Comparison of ENCODE assay signal across 10 mouse cellular contexts in genomic region chr5:106200631-106201030, GRCm38 (mm10).
DNase-seq lines count a peak whose midpoint lies in the region; ATAC-seq and TF ChIP-seq lines count a peak whose summit lies in the region.
"Had no signal": no experiment of that assay in that cellular context is flagged by ENCODE, and none has a peak within 500 bp of the region (broad histone marks: within the 10 kb centered on the region; RNA-seq: fewer than 3 reads in every experiment).

No protein-coding gene starts in this region.

- no peaks in the 10 kb centered on the region for H3K36me3 ChIP-seq in intestine, embryonic 15.5 days
- H3K36me3 ChIP-seq in intestine, embryonic 16.5 days (ENCODE audit: control insufficient read depth, insufficient read depth, low read length) = no peaks in the 10 kb centered on the region

- TF ChIP-seq CTCF in left cerebral cortex, adult 2 months (IDR thresholded peaks at IDR 0.05) = no peak

- no peak overlapping the region for H3K27ac ChIP-seq in intestine, embryonic 15.5 days
- no peak overlapping the region for H3K27ac ChIP-seq in intestine, embryonic 16.5 days (ENCODE audit: low read length)
- peak overlapping the region; percentile 41; the same call in 1 of the 2 replicates for H3K27ac ChIP-seq in left cerebral cortex, adult 2 months

- no peaks in the 10 kb centered on the region for H3K4me1 ChIP-seq in intestine, embryonic 15.5 days (replicated peaks)
- no peaks in the 10 kb centered on the region for H3K4me1 ChIP-seq in intestine, embryonic 16.5 days (ENCODE audit: control insufficient read depth, insufficient read depth, low read length)

- no peak overlapping the region for H3K9ac ChIP-seq in intestine, embryonic 15.5 days
- H3K9ac ChIP-seq in intestine, embryonic 16.5 days (ENCODE audit: low read depth, low read length) = no peak overlapping the region

- no peak for ATAC-seq in intestine, embryonic 15.5 days
- ATAC-seq in intestine, embryonic 16.5 days = no peak
- peak; percentile 91 for ATAC-seq in frontal cortex, adult (ENCODE audit: low TSS enrichment)

- H3K4me2 ChIP-seq in intestine, embryonic 15.5 days (replicated peaks) = peak overlapping the region; percentile 18; the same call in 1 of the 2 replicates
- H3K4me2 ChIP-seq in intestine, embryonic 16.5 days (ENCODE audit: low read depth, low read length) = no peak overlapping the region

- intact Hi-C loops in left cerebral cortex, adult 2 months (cut with DNase I) = loop anchor here (5.0 kb wide), 1 partner anchor 198 kb away; no protein-coding TSS in a partner anchor
- intact Hi-C loops in heart, postnatal 36 days (cut with DNase I) = no loop called here

- DNase-seq in left cerebral cortex, adult 2 months (ENCODE audit: extremely low spot score in 1 of 2, low spot score in 2 of 2) = peak; percentile 24 to 28
- DNase-seq in right cerebral cortex, postnatal 10 days (ENCODE audit: low spot score in 2 of 2) = peak; percentile 39 to 53
- DNase-seq in heart, postnatal 36 days = no peak
- no peak for DNase-seq in kidney, adult 8-10 months
- no peak for DNase-seq in cerebellum, postnatal 10 days
- DNase-seq: adrenal gland, adult 2 months had no signal

- no peaks in the 10 kb centered on the region for H3K27me3 ChIP-seq in intestine, embryonic 15.5 days (replicated peaks)
- no peaks in the 10 kb centered on the region for H3K27me3 ChIP-seq in intestine, embryonic 16.5 days (replicated peaks; ENCODE audit: control insufficient read depth, insufficient read depth, low read length)
- H3K27me3 ChIP-seq: CH12.LX had no signal

- no peaks in the 10 kb centered on the region for H3K9me3 ChIP-seq in intestine, embryonic 15.5 days
- H3K9me3 ChIP-seq in intestine, embryonic 16.5 days (ENCODE audit: control insufficient read depth, low read length) = no peaks in the 10 kb centered on the region

- no peak overlapping the region for H3K4me3 ChIP-seq in intestine, embryonic 15.5 days (replicated peaks)
- no peak overlapping the region for H3K4me3 ChIP-seq in intestine, embryonic 16.5 days (ENCODE audit: low read length)
- peak overlapping the region; percentile 33 for H3K4me3 ChIP-seq in left cerebral cortex, adult 2 months

- 52% methylated on average over 16 of the region's 16 CpGs for WGBS in intestine, embryonic 15.5 days
- 57% methylated on average over 16 of the region's 16 CpGs for WGBS in intestine, embryonic 16.5 days

Comparison
In these comparisons a context has a peak if more than half of its experiments do, and no peak if none do; other contexts are left out.
1. DNase-seq: peak in left cerebral cortex, adult 2 months (2 of 2) and right cerebral cortex, postnatal 10 days (2 of 2); none in heart, postnatal 36 days (0 of 2), kidney, adult 8-10 months (0 of 2) and cerebellum, postnatal 10 days (0 of 2).